Mouse (Mus musculus): ENCODE measurements around the gene Svs5. TPM values are rescaled to one million over a fixed set of nuclear protein-coding genes. Genes with fewer than 3 reads are reported as not detected.

The Svs5 gene
- polyA plus RNA-seq, 1 experiment from 2014 or later, result not detected

GRCm38 (mm10) chr2:164352697-164353096 lies 20.2 kb downstream of the Svs5 start:
- WGBS (ENCODE audit: insufficient replicate concordance), result 67% methylated on average over 3 of the region's 3 CpGs
- ATAC-seq (replicated peaks; ENCODE audit: insufficient number of reproducible peaks, low FRiP score, low TSS enrichment), result no peak
- Histone ChIP-seq H3K9me3 (replicated peaks; ENCODE audit: control insufficient read depth, low read length) (no peaks in the 10 kb centered on the region), H3K27ac (ENCODE audit: low read depth, low read length) (no peak overlapping the region), H3K9ac (ENCODE audit: low read depth, low read length) (no peak overlapping the region), H3K4me3 (ENCODE audit: low read depth, low read length) (no peak overlapping the region), H3K4me2 (no peak overlapping the region), H3K4me1 (ENCODE audit: control insufficient read depth, insufficient read depth, low read length) (no peaks in the 10 kb centered on the region), H3K36me3 (ENCODE audit: control insufficient read depth, insufficient read depth, low read length) (no peaks in the 10 kb centered on the region), H3K27me3 (ENCODE audit: control insufficient read depth, insufficient read depth, low read length) (peaks cover 3% of the 10 kb centered on the region; the same call in 1 of the 2 replicates)

GRCm38 (mm10) chr2:164353356-164353755 lies 20.8 kb downstream of the Svs5 start:
- H3K4me3 ChIP-seq (ENCODE audit: low read depth, low read length), result no peak overlapping the region
- no peak overlapping the region for H3K9ac ChIP-seq (ENCODE audit: low read depth, low read length)
- whole genome bisulfite sequencing (ENCODE audit: insufficient replicate concordance), result 78% methylated on average over 11 of the region's 11 CpGs
- H3K27me3 ChIP-seq (ENCODE audit: control insufficient read depth, insufficient read depth, low read length), result peaks cover 3% of the 10 kb centered on the region; the same call in 1 of the 2 replicates
- H3K4me2 ChIP-seq, result no peak overlapping the region
- H3K9me3 ChIP-seq (replicated peaks; ENCODE audit: control insufficient read depth, low read length), result no peaks in the 10 kb centered on the region
- no peaks in the 10 kb centered on the region for H3K36me3 ChIP-seq (ENCODE audit: control insufficient read depth, insufficient read depth, low read length)
- no peak overlapping the region for H3K27ac ChIP-seq (ENCODE audit: low read depth, low read length)
- no peak for ATAC-seq (replicated peaks; ENCODE audit: insufficient number of reproducible peaks, low FRiP score, low TSS enrichment)
- no peaks in the 10 kb centered on the region for H3K4me1 ChIP-seq (ENCODE audit: control insufficient read depth, insufficient read depth, low read length)

GRCm38 (mm10) chr2:164356177-164356967 lies 23.8 kb downstream of the Svs5 start:
- no peaks in the 10 kb centered on the region for H3K36me3 ChIP-seq (ENCODE audit: control insufficient read depth, insufficient read depth, low read length)
- H3K27me3 ChIP-seq (ENCODE audit: control insufficient read depth, insufficient read depth, low read length), result peaks cover 7% of the 10 kb centered on the region
- no peak overlapping the region for H3K9ac ChIP-seq (ENCODE audit: low read depth, low read length)
- H3K4me1 ChIP-seq (ENCODE audit: control insufficient read depth, insufficient read depth, low read length), result no peaks in the 10 kb centered on the region
- no peak overlapping the region for H3K4me2 ChIP-seq
- no peaks in the 10 kb centered on the region for H3K9me3 ChIP-seq (replicated peaks; ENCODE audit: control insufficient read depth, low read length)
- ATAC-seq (replicated peaks; ENCODE audit: insufficient number of reproducible peaks, low FRiP score, low TSS enrichment), result no peak
- H3K27ac ChIP-seq (ENCODE audit: low read depth, low read length), result no peak overlapping the region
- WGBS (ENCODE audit: insufficient replicate concordance), result 76% methylated on average over 11 of the region's 11 CpGs
- no peak overlapping the region for H3K4me3 ChIP-seq (ENCODE audit: low read depth, low read length)

- Histone ChIP-seq H3K27ac (ENCODE audit: low read depth, low read length) (no peak overlapping the region), H3K4me2 (no peak overlapping the region), H3K9ac (ENCODE audit: low read depth, low read length) (no peak overlapping the region), H3K9me3 (replicated peaks; ENCODE audit: control insufficient read depth, low read length) (no peaks in the 10 kb centered on the region), H3K27me3 (ENCODE audit: control insufficient read depth, insufficient read depth, low read length) (peaks cover 7% of the 10 kb centered on the region), H3K4me3 (ENCODE audit: low read depth, low read length) (no peak overlapping the region), H3K36me3 (ENCODE audit: control insufficient read depth, insufficient read depth, low read length) (no peaks in the 10 kb centered on the region), H3K4me1 (ENCODE audit: control insufficient read depth, insufficient read depth, low read length) (no peaks in the 10 kb centered on the region)
- ATAC-seq (replicated peaks; ENCODE audit: insufficient number of reproducible peaks, low FRiP score, low TSS enrichment), result no peak
- WGBS (ENCODE audit: insufficient replicate concordance), result 79% methylated on average over 3 of the region's 3 CpGs
Observed at GRCm38 (mm10) chr2:164358373-164358772, 25.8 kb downstream of the Svs5 start.

- 83% methylated on average over 5 of the region's 5 CpGs for WGBS (ENCODE audit: insufficient replicate concordance)
- ATAC-seq (replicated peaks; ENCODE audit: insufficient number of reproducible peaks, low FRiP score, low TSS enrichment), result no peak
- Histone ChIP-seq H3K27me3 (ENCODE audit: control insufficient read depth, insufficient read depth, low read length) (peaks cover 7% of the 10 kb centered on the region), H3K4me1 (ENCODE audit: control insufficient read depth, insufficient read depth, low read length) (no peaks in the 10 kb centered on the region), H3K27ac (ENCODE audit: low read depth, low read length) (no peak overlapping the region), H3K9ac (ENCODE audit: low read depth, low read length) (no peak overlapping the region), H3K36me3 (ENCODE audit: control insufficient read depth, insufficient read depth, low read length) (no peaks in the 10 kb centered on the region), H3K9me3 (replicated peaks; ENCODE audit: control insufficient read depth, low read length) (no peaks in the 10 kb centered on the region), H3K4me3 (ENCODE audit: low read depth, low read length) (no peak overlapping the region), H3K4me2 (no peak overlapping the region)
Observed at GRCm38 (mm10) chr2:164359031-164359430, 26.5 kb downstream of the Svs5 start.

- Histone ChIP-seq H3K9ac (ENCODE audit: low read depth, low read length) (no peak overlapping the region), H3K27me3 (ENCODE audit: control insufficient read depth, insufficient read depth, low read length) (peaks cover 7% of the 10 kb centered on the region), H3K4me2 (no peak overlapping the region), H3K27ac (ENCODE audit: low read depth, low read length) (no peak overlapping the region), H3K9me3 (replicated peaks; ENCODE audit: control insufficient read depth, low read length) (no peaks in the 10 kb centered on the region), H3K4me1 (ENCODE audit: control insufficient read depth, insufficient read depth, low read length) (no peaks in the 10 kb centered on the region), H3K36me3 (ENCODE audit: control insufficient read depth, insufficient read depth, low read length) (no peaks in the 10 kb centered on the region), H3K4me3 (ENCODE audit: low read depth, low read length) (no peak overlapping the region)
- ATAC-seq (replicated peaks; ENCODE audit: insufficient number of reproducible peaks, low FRiP score, low TSS enrichment), result no peak
- 65% methylated on average over 5 of the region's 5 CpGs for WGBS (ENCODE audit: insufficient replicate concordance)
Observed at GRCm38 (mm10) chr2:164359668-164360067, 27.1 kb downstream of the Svs5 start.

GRCm38 (mm10) chr2:164360974-164361657 lies 28.6 kb downstream of the Svs5 start:
- Histone ChIP-seq H3K9ac (ENCODE audit: low read depth, low read length) (no peak overlapping the region), H3K9me3 (replicated peaks; ENCODE audit: control insufficient read depth, low read length) (no peaks in the 10 kb centered on the region), H3K27me3 (ENCODE audit: control insufficient read depth, insufficient read depth, low read length) (peaks cover 3% of the 10 kb centered on the region), H3K4me2 (no peak overlapping the region), H3K36me3 (ENCODE audit: control insufficient read depth, insufficient read depth, low read length) (no peaks in the 10 kb centered on the region), H3K4me3 (ENCODE audit: low read depth, low read length) (no peak overlapping the region), H3K27ac (ENCODE audit: low read depth, low read length) (no peak overlapping the region), H3K4me1 (ENCODE audit: control insufficient read depth, insufficient read depth, low read length) (no peaks in the 10 kb centered on the region)
- WGBS (ENCODE audit: insufficient replicate concordance), result 26% methylated on average over 13 of the region's 13 CpGs
- ATAC-seq (replicated peaks; ENCODE audit: insufficient number of reproducible peaks, low FRiP score, low TSS enrichment), result no peak

GRCm38 (mm10) chr2:164366947-164367346 lies 34.4 kb downstream of the Svs5 start:
- no peaks in the 10 kb centered on the region for H3K4me1 ChIP-seq (ENCODE audit: control insufficient read depth, insufficient read depth, low read length)
- no peak overlapping the region for H3K9ac ChIP-seq (ENCODE audit: low read depth, low read length)
- H3K27ac ChIP-seq (ENCODE audit: low read depth, low read length), result no peak overlapping the region
- H3K9me3 ChIP-seq (replicated peaks; ENCODE audit: control insufficient read depth, low read length), result no peaks in the 10 kb centered on the region
- no peak for ATAC-seq (replicated peaks; ENCODE audit: insufficient number of reproducible peaks, low FRiP score, low TSS enrichment)
- no peaks in the 10 kb centered on the region for H3K27me3 ChIP-seq (ENCODE audit: control insufficient read depth, insufficient read depth, low read length)
- 58% methylated on average over 3 of the region's 3 CpGs for WGBS (ENCODE audit: insufficient replicate concordance)
- H3K4me2 ChIP-seq, result no peak overlapping the region
- H3K36me3 ChIP-seq (ENCODE audit: control insufficient read depth, insufficient read depth, low read length), result no peaks in the 10 kb centered on the region
- H3K4me3 ChIP-seq (ENCODE audit: low read depth, low read length), result no peak overlapping the region
